Mouse (Mus musculus): Measurements from ENCODE around the gene Wdr83. TPM values are rescaled to one million over a fixed set of nuclear protein-coding genes. Genes with fewer than 3 reads are reported as not detected.

Gene Wdr83
- polyA plus RNA-seq, 1 experiment from 2014 or later, result 42.9 TPM

- Histone ChIP-seq H3K4me2 (peak within 1 kb of the TSS; percentile 81), H3K4me3 (ENCODE audit: low read depth, low read length) (peak within 1 kb of the TSS; percentile 71), H3K36me3 (ENCODE audit: insufficient read depth) (peaks cover 34% of the 10 kb centered on the region), H3K4me1 (ENCODE audit: insufficient read depth) (peaks cover 6% of the 10 kb centered on the region; the same call in 1 of the 2 replicates), H3K27me3 (ENCODE audit: insufficient read depth, low read length) (no peaks in the 10 kb centered on the region), H3K9ac (peak within 1 kb of the TSS; percentile 74), H3K9me3 (ENCODE audit: low read depth, low read length) (no peaks in the 10 kb centered on the region), H3K27ac (ENCODE audit: low read depth) (peak within 1 kb of the TSS; percentile 95)
- under 1% methylated on average over 68 of the region's 68 CpGs for WGBS
- TF ChIP-seq CTCF (IDR thresholded peaks at IDR 0.05; ENCODE audit: low read depth), result no peak
- peak; percentile 97 for DNase-seq
- peak; percentile 89 for ATAC-seq (ENCODE audit: insufficient read depth)
Observed at GRCm38 (mm10) chr8:85071514-85072281, 9.4 kb downstream of the Wdr83 start, which contains the start of gene Dhps. Gene Dhps (plus strand): TSS chr8:85071757.

DNA sequence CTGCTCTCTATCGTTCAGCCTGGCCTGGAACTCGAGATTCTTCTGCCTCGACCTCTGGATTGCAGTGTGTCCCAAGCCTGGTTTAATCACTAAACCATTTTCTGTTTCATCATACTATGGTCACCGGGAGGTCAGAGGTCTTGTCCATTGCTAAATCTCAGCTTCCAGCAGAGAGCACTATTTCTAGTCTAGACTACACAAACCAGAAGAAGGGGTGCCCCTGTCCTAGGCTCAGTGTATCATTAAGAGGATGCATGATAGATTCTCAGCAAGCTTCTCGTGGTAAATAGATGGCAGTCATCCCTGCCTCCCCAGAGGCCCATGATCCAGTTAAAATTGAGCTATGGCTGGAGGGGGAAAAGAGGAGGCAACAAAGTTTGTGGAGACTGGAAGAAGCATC, 10.1 kb downstream of the Wdr83 start:
- Histone ChIP-seq H3K36me3 (ENCODE audit: insufficient read depth) (peaks cover 30% of the 10 kb centered on the region), H3K27ac (ENCODE audit: low read depth) (peak overlapping the region; percentile 95), H3K9me3 (ENCODE audit: low read depth, low read length) (no peaks in the 10 kb centered on the region), H3K9ac (no peak overlapping the region), H3K27me3 (ENCODE audit: insufficient read depth, low read length) (no peaks in the 10 kb centered on the region), H3K4me3 (ENCODE audit: low read depth, low read length) (peak overlapping the region; percentile 71), H3K4me1 (ENCODE audit: insufficient read depth) (peaks cover 6% of the 10 kb centered on the region; the same call in 1 of the 2 replicates), H3K4me2 (peak overlapping the region; percentile 81)
- DNase-seq (peak; percentile 19), ATAC-seq (ENCODE audit: insufficient read depth) (no peak)
- TF ChIP-seq CTCF (IDR thresholded peaks at IDR 0.05; ENCODE audit: low read depth), result no peak
- 77% methylated on average over 5 of the region's 5 CpGs for WGBS

GRCm38 (mm10) chr8:85067982-85068381, 13.1 kb downstream of the Wdr83 start, which contains the start of gene Gm5741:
Gene Gm5741 (minus strand): TSS chr8:85067982.
- Histone ChIP-seq H3K27me3 (ENCODE audit: insufficient read depth, low read length) (no peaks in the 10 kb centered on the region), H3K36me3 (ENCODE audit: insufficient read depth) (peaks cover 3% of the 10 kb centered on the region; the same call in 1 of the 2 replicates), H3K4me3 (ENCODE audit: low read depth, low read length) (no peak within 1 kb of the TSS), H3K4me2 (no peak within 1 kb of the TSS), H3K4me1 (ENCODE audit: insufficient read depth) (peaks cover 6% of the 10 kb centered on the region; the same call in 1 of the 2 replicates), H3K27ac (ENCODE audit: low read depth) (no peak within 1 kb of the TSS), H3K9me3 (ENCODE audit: low read depth, low read length) (no peaks in the 10 kb centered on the region), H3K9ac (no peak within 1 kb of the TSS)
- no peak for DNase-seq
- TF ChIP-seq CTCF (IDR thresholded peaks at IDR 0.05; ENCODE audit: low read depth), result no peak
- ATAC-seq (ENCODE audit: insufficient read depth), result no peak

- H3K9ac ChIP-seq, result no peak overlapping the region
- ATAC-seq (ENCODE audit: insufficient read depth), result no peak
- peaks cover under 1% of the 10 kb centered on the region; the same call in 1 of the 2 replicates for H3K4me1 ChIP-seq (ENCODE audit: insufficient read depth)
- no peaks in the 10 kb centered on the region for H3K27me3 ChIP-seq (ENCODE audit: insufficient read depth, low read length)
- H3K27ac ChIP-seq (ENCODE audit: low read depth), result no peak overlapping the region
- H3K4me2 ChIP-seq, result no peak overlapping the region
- TF ChIP-seq CTCF (IDR thresholded peaks at IDR 0.05; ENCODE audit: low read depth), result no peak
- no peak for DNase-seq
- H3K9me3 ChIP-seq (ENCODE audit: low read depth, low read length), result no peaks in the 10 kb centered on the region
- no peak overlapping the region for H3K4me3 ChIP-seq (ENCODE audit: low read depth, low read length)
- 100% methylated on average over 2 of the region's 2 CpGs for WGBS
- peaks cover 3% of the 10 kb centered on the region; the same call in 1 of the 2 replicates for H3K36me3 ChIP-seq (ENCODE audit: insufficient read depth)
Observed at GRCm38 (mm10) chr8:85067155-85067554, 14.0 kb downstream of the Wdr83 start.

- no peak overlapping the region for H3K27ac ChIP-seq (ENCODE audit: low read depth)
- DNase-seq (no peak), ATAC-seq (ENCODE audit: insufficient read depth) (no peak)
- no peaks in the 10 kb centered on the region for H3K27me3 ChIP-seq (ENCODE audit: insufficient read depth, low read length)
- TF ChIP-seq CTCF (IDR thresholded peaks at IDR 0.05; ENCODE audit: low read depth), result no peak
- no peak overlapping the region for H3K4me2 ChIP-seq
- no peaks in the 10 kb centered on the region; the same call in 1 of the 2 replicates for H3K4me1 ChIP-seq (ENCODE audit: insufficient read depth)
- H3K36me3 ChIP-seq (ENCODE audit: insufficient read depth), result peaks cover 3% of the 10 kb centered on the region; the same call in 1 of the 2 replicates
- H3K4me3 ChIP-seq (ENCODE audit: low read depth, low read length), result no peak overlapping the region
- H3K9ac ChIP-seq, result no peak overlapping the region
- no peaks in the 10 kb centered on the region for H3K9me3 ChIP-seq (ENCODE audit: low read depth, low read length)
- WGBS, result 20% methylated on average over 2 of the region's 2 CpGs
Observed at GRCm38 (mm10) chr8:85065213-85065612, 15.9 kb downstream of the Wdr83 start.

DNA sequence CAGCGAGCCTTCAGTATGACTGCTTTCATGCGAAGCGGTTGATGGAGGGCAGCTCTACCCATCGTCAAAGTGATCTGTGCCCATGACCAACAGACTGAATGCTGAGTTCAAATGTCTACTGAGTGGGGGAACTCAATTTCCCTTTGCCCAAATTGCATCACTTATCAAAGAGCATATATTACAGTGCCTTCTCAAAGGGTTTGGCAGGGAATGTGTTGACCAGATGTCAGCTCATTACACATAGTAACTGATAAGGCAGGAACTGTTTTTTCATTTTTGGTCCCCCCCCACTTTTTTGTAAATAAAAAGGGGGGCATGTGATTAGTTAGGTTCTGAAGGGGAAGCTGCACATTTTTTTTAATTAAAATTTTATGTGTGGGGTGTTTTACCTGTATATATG, 18.5 kb downstream of the Wdr83 start:
- H3K4me2 ChIP-seq, result no peak overlapping the region
- 93% methylated on average over 4 of the region's 4 CpGs for WGBS
- peaks cover 8% of the 10 kb centered on the region; the same call in 1 of the 2 replicates for H3K36me3 ChIP-seq (ENCODE audit: insufficient read depth)
- no peak overlapping the region for H3K9ac ChIP-seq
- H3K9me3 ChIP-seq (ENCODE audit: low read depth, low read length), result no peaks in the 10 kb centered on the region
- no peaks in the 10 kb centered on the region for H3K27me3 ChIP-seq (ENCODE audit: insufficient read depth, low read length)
- DNase-seq (no peak), ATAC-seq (ENCODE audit: insufficient read depth) (no peak)
- no peaks in the 10 kb centered on the region; the same call in 1 of the 2 replicates for H3K4me1 ChIP-seq (ENCODE audit: insufficient read depth)
- no peak overlapping the region for H3K27ac ChIP-seq (ENCODE audit: low read depth)
- H3K4me3 ChIP-seq (ENCODE audit: low read depth, low read length), result no peak overlapping the region
- no peak for TF ChIP-seq CTCF (IDR thresholded peaks at IDR 0.05; ENCODE audit: low read depth)

DNA sequence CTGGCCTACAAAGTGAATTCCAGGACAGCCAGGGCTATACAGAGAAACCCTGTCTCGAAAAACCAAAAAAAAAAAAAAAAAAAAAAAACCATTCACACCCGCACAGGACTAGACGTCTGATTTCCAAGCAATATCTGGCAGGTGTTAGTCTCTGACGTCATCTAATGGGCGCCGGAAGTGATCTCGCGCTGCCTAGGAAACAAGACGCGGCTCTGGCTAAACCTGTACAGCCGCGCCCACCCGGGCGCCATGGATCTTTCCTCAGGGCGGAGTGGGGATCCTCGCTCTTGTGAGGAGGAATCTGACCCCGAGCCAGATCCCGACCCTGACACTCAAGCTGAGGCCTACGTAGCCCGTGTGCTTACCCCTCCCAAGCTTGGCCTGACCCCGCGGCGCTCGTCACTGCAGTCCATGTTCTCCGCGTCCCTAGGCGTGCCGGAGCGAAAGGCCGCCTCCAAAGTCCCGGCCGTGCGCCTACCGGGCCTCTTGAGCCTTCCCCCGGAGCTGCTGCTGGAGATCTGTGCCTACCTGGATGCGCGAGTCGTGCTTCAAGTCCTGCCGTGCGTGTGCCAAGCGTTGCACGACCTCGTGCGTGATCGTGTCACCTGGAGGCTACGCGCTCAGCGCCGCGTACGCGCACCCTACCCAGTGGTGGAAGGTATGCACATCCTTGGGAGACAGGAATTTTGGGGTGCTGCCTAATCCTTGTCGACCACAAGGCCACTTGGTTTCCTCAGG, 21.1 kb downstream of the Wdr83 start, which contains the start of gene Fbxw9:
Gene Fbxw9, plus strand, starts transcription at position 177 of the 738 bp plus-strand sequence.
- ATAC-seq (ENCODE audit: insufficient read depth), result peak; percentile 92
- under 1% methylated on average over 52 of the region's 53 CpGs for WGBS
- Histone ChIP-seq H3K9me3 (ENCODE audit: low read depth, low read length) (no peaks in the 10 kb centered on the region), H3K27me3 (ENCODE audit: insufficient read depth, low read length) (no peaks in the 10 kb centered on the region), H3K27ac (ENCODE audit: low read depth) (no peak within 1 kb of the TSS), H3K4me2 (peak within 1 kb of the TSS; percentile 96), H3K36me3 (ENCODE audit: insufficient read depth) (peaks cover 27% of the 10 kb centered on the region), H3K4me1 (ENCODE audit: insufficient read depth) (no peaks in the 10 kb centered on the region; the same call in 1 of the 2 replicates), H3K4me3 (ENCODE audit: low read depth, low read length) (peak within 1 kb of the TSS; percentile 77), H3K9ac (peak within 1 kb of the TSS; percentile 68)
- no peak for TF ChIP-seq CTCF (IDR thresholded peaks at IDR 0.05; ENCODE audit: low read depth)
- DNase-seq, result peak; percentile 97

All from lung, embryonic 14.5 days (tissue).